Mouse (Mus musculus): Measurements from ENCODE around the gene Pate1.

Gene Pate1

DNA sequence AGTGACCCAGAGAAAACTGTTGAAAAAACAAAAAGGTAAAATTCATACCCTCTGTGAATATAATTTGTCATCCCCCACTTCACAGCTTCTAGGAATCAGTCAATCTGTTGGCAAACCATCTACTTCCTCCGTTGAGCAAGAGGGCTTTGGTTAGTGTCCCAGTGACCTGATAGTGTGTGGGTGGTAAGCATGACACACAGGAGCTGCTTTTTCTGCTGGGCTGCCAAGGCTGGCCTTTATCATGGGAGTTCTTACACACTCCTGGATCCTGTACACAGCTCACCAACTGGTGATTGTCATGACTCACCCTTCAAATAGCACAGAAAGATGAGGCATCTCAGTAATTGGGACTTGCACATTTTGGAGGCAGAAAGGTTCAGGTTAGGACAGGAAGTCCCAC, at the start of gene Pate1:
Gene Pate1 (minus strand): TSS at position 378 of the 400 bp plus-strand sequence.
- no peak for DNase-seq

DNA sequence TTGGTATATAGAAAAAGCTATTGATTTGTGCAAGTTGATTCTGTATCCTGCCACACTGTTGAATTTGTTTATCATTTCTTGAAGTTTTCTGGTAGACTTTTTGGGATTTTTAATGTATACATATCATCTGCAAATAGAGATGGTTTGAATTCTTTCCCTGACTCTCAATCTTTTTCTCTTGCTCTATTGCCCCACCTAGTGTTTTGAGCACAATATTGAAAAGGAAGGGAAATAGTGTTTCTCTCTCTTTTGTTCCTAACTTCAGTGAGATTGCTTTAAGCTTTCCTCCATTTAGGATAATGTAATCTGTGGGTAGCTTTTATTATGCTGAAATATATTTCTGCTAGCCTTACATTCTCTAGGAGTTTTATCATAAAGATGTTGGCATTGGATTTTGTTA, 20.1 kb upstream of the Pate1 start:
- no peak for DNase-seq

DNA sequence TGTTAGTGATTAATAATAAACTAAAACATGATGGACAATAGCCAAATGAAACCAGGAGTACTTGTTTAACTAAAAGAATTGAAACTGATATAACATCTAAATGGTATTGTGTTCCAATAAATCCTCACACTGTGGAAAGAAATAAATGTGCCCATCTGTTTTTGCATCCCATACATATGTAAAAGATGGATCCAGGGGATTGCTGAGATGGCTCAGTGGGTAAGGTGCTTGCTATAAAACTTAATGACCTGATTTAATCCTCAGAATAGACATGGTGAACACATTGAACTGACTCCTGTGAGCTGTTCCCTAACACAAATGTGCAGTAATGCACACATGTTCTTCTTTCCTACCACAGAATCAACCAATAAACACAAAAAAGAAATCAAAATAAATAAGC, 4.7 kb upstream of the Pate1 start:
- DNase-seq, result no peak

DNA sequence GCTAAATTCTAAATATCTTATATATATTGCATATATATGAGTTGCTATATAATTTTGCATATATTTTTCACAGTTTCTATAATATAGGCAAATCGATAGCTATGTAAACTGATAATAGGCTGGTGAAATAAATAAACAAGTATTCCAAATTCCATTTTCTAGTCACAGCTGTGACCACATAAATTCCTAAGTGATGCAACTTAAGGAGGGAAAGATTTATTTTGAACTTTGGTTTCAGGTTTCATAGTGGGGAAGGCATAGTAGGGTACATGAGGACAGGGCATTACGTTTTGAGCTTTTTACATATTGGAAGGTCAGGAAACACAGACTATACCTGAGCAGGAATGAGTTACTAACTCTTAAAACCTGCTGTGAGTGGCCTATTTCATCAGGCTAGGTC, 13.6 kb downstream of the Pate1 start:
- no peak for DNase-seq

DNA sequence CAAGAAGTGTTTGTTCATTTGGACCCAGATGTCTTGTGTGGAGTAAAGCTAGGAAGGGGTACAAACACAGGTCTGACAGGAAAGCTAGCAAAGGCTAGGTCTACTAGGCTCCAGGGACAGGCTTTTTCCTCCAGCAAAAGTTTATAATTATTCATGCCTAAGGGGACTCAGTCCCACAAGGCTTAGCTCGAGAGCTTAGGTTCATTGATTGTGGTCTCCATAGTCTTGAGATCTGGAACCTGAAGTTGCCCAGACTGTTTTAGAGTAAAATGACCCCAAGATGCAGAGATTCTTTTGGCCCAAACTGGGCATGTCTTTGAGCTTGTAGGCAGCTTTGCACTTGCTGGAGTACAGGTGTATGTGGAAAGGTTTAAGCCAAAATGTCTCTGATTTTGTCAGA, 39.1 kb downstream of the Pate1 start, which contains the start of gene Pate3:
Gene Pate3 (minus strand): TSS at position 101 of the 400 bp plus-strand sequence.
- no peak for DNase-seq

Data from cerebellum, adult 8-10 months (tissue).